Mouse (Mus musculus) limb, embryonic 14.5 days (tissue): ENCODE measurements around the gene Il17rc. TPM values are rescaled to one million over a fixed set of nuclear protein-coding genes. Genes with fewer than 3 reads are reported as not detected.

Experiments
- ATAC-seq: fragments of 200-750 bp; cut with Nextera tagmentation; 2 replicates; pipeline ENCODE4 v1.8.0; 2017; ENCODE audit warnings: low read depth, moderate number of reproducible peaks, moderate TSS enrichment; ENCODE audit not compliant: low FRiP score
- DNase-seq: peaks from one replicate; pipeline ENCODE4 v3.0.0-alpha.2; 2015; ENCODE audit warnings: low spot score
- H3K27ac ChIP-seq: fragments of 300-500 bp; sonication (generic); replicated peaks from 2 replicates; pipeline ENCODE4 v1.5.1; 2014; ENCODE audit warnings: low read depth, mild to moderate bottlenecking, low read length, moderate library complexity, mixed read lengths
- H3K27me3 ChIP-seq: fragments of 300-500 bp; sonication (generic); 2 replicates; pipeline ENCODE4 v1.6.1; 2014; ENCODE audit warnings: low read length, mixed read lengths; ENCODE audit not compliant: control insufficient read depth, insufficient read depth
- H3K36me3 ChIP-seq: fragments of 300-500 bp; sonication (generic); 2 replicates; pipeline ENCODE4 v1.6.1; 2014; ENCODE audit warnings: mild to moderate bottlenecking, low read length, moderate library complexity, mixed read lengths; ENCODE audit not compliant: control insufficient read depth, insufficient read depth
- H3K4me1 ChIP-seq: fragments of 300-500 bp; sonication (generic); 2 replicates; pipeline ENCODE4 v1.6.1; 2014; ENCODE audit warnings: antibody characterized with exemption, low read length, mixed read lengths; ENCODE audit not compliant: control insufficient read depth, insufficient read depth
- H3K4me2 ChIP-seq: fragments of 300-500 bp; sonication (generic); replicated peaks from 2 replicates; pipeline ENCODE4 v1.6.1; 2014; ENCODE audit warnings: low read depth, mild to moderate bottlenecking, low read length, moderate library complexity; ENCODE audit not compliant: severe bottlenecking
- H3K4me3 ChIP-seq: fragments of 300-500 bp; sonication (generic); replicated peaks from 2 replicates; pipeline ENCODE4 v1.5.1; 2014; ENCODE audit warnings: low read length
- H3K9ac ChIP-seq: fragments of 300-500 bp; sonication (generic); 2 replicates; pipeline ENCODE4 v1.6.1; 2014; ENCODE audit warnings: mild to moderate bottlenecking, low read depth, low read length, moderate library complexity; ENCODE audit not compliant: severe bottlenecking
- H3K9me3 ChIP-seq: fragments of 300-500 bp; sonication (generic); 2 replicates; pipeline ENCODE4 v1.6.1; 2016; ENCODE audit warnings: low read length; ENCODE audit not compliant: control insufficient read depth
- POLR2A ChIP-seq: fragments of 200-500 bp; IDR thresholded peaks from 2 replicates; pipeline ENCODE4 v1.8.0; 2012; ENCODE audit warnings: inconsistent platforms, mild to moderate bottlenecking, moderate library complexity, borderline replicate concordance; ENCODE audit not compliant: insufficient read depth, insufficient read length; ENCODE audit errors: extremely low read depth
- WGBS: fragments of 180-500 bp; shearing (Covaris S2); extraction: QIAGEN DNeasy Blood & Tissue Kit; methylation state at CpG from one replicate; pipeline ENCODE4 v1.1.7; 2014; 5-methylcytosine and 5-hydroxymethylcytosine counted together
- polyA plus RNA-seq, 2 experiments: library from polyadenylated mRNA; depleted of rRNA in 1 of 2; stranded (reverse) in 1 of 2; unstranded in 1 of 2; fragments of >200 nt; fragmentation: Nextera tagmentation in 1 of 2; extraction: Ambion mirVana in 1 of 2; gene quantifications; 2 replicates each; pipeline versions ENCODE4 v1.2.1 to v1.2.3; 2012 to 2014

The Il17rc gene
- polyA plus RNA-seq, 2 experiments = 21.5 to 28.2 TPM

- no peaks in the 10 kb centered on the region for H3K9me3 ChIP-seq
- no peaks in the 10 kb centered on the region for H3K36me3 ChIP-seq
- DNase-seq (peak; percentile 91), ATAC-seq (peak; percentile 94)
- peaks cover 26% of the 10 kb centered on the region for H3K27me3 ChIP-seq
- H3K4me1 ChIP-seq = peaks cover 8% of the 10 kb centered on the region; the same call in 1 of the 2 replicates
- 2% methylated on average over 26 of the region's 26 CpGs for WGBS
- peak within 1 kb of the TSS; percentile 44 for H3K9ac ChIP-seq
- H3K4me3 ChIP-seq = peak within 1 kb of the TSS; percentile 41
- 0 out of 2 replicates have a peak within 1 kb of the TSS, but pooled peaks have one; percentile 3 for H3K27ac ChIP-seq
- H3K4me2 ChIP-seq = peak within 1 kb of the TSS; percentile 69
- no peak for TF ChIP-seq POLR2A
Measured at GRCm38 (mm10) chr6:113483100-113483615, 11.9 kb downstream of the Il17rc start, which contains the start of gene Creld1. TSS of gene Creld1 (plus strand) at chr6:113483297.

GRCm38 (mm10) chr6:113483729-113484128, 12.5 kb downstream of the Il17rc start:
- H3K27me3 ChIP-seq = peaks cover 26% of the 10 kb centered on the region
- H3K4me1 ChIP-seq = peaks cover 8% of the 10 kb centered on the region; the same call in 1 of the 2 replicates
- H3K9ac ChIP-seq = peak overlapping the region; percentile 44
- H3K36me3 ChIP-seq = no peaks in the 10 kb centered on the region
- no peak for TF ChIP-seq POLR2A
- ATAC-seq = no peak
- peak overlapping the region; percentile 41 for H3K4me3 ChIP-seq
- H3K4me2 ChIP-seq = peak overlapping the region; percentile 69
- H3K27ac ChIP-seq = no peak overlapping the region
- DNase-seq = no peak
- no peaks in the 10 kb centered on the region for H3K9me3 ChIP-seq
- WGBS = 11% methylated on average over 10 of the region's 10 CpGs

- Histone ChIP-seq H3K36me3 (peaks cover 6% of the 10 kb centered on the region; the same call in 1 of the 2 replicates), H3K4me3 (no peak overlapping the region), H3K9me3 (no peaks in the 10 kb centered on the region), H3K27me3 (peaks cover 9% of the 10 kb centered on the region), H3K27ac (no peak overlapping the region), H3K4me1 (peaks cover 8% of the 10 kb centered on the region; the same call in 1 of the 2 replicates), H3K4me2 (no peak overlapping the region), H3K9ac (no peak overlapping the region)
- no peak for TF ChIP-seq POLR2A
- DNase-seq (peak; percentile 73), ATAC-seq (no peak)
- 20% methylated on average over 7 of the region's 7 CpGs for WGBS
Measured at GRCm38 (mm10) chr6:113487125-113487576, 15.9 kb downstream of the Il17rc start.

- no peak for TF ChIP-seq POLR2A
- Histone ChIP-seq H3K9ac (no peak overlapping the region), H3K4me2 (no peak overlapping the region), H3K9me3 (no peaks in the 10 kb centered on the region), H3K27me3 (peaks cover 5% of the 10 kb centered on the region; the same call in 1 of the 2 replicates), H3K27ac (no peak overlapping the region), H3K36me3 (peaks cover 6% of the 10 kb centered on the region; the same call in 1 of the 2 replicates), H3K4me1 (peaks cover 5% of the 10 kb centered on the region; the same call in 1 of the 2 replicates), H3K4me3 (no peak overlapping the region)
- DNase-seq (no peak), ATAC-seq (no peak)
- WGBS = 93% methylated on average over 14 of the region's 14 CpGs
Measured at GRCm38 (mm10) chr6:113489410-113489809, 18.2 kb downstream of the Il17rc start.

- Histone ChIP-seq H3K27ac (no peak overlapping the region), H3K9ac (no peak overlapping the region), H3K27me3 (peaks cover 19% of the 10 kb centered on the region; the same call in 1 of the 2 replicates), H3K9me3 (no peaks in the 10 kb centered on the region), H3K4me1 (no peaks in the 10 kb centered on the region; the same call in 1 of the 2 replicates), H3K36me3 (peaks cover 6% of the 10 kb centered on the region; the same call in 1 of the 2 replicates), H3K4me3 (no peak overlapping the region), H3K4me2 (no peak overlapping the region)
- ATAC-seq = no peak
- 71% methylated on average over 24 of the region's 24 CpGs for WGBS
- no peak for TF ChIP-seq POLR2A
- DNase-seq = no peak
Measured at GRCm38 (mm10) chr6:113492101-113492864, 21.1 kb downstream of the Il17rc start.
